Mouse (Mus musculus): ENCODE results near the gene Ptges3. TPM values are rescaled to one million over a fixed set of nuclear protein-coding genes. Genes with fewer than 3 reads are reported as not detected.

The Ptges3 gene
- polyA plus RNA-seq, 1 experiment from 2014 or later, result 393 TPM

DNA sequence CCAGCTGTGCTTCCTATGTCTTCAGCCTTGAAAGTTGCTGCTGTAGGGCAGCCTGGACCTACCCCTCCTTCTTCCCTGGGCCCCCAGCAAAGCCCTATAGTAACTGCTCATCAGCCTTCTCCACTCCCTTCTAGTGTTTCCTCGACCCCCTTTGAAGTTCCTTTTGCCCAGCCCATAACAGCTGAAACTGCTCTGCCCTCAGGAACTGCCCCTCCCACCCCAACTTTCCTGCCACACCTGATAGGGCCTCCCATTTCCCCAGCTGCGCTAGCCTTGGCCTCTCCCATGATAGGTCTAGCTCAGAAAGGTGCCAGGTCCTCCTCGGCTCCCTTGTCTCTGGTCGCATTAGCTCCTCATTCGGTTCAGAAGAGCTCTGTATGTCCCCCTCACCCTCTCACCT is 19.6 kb upstream of the Ptges3 start:
- Histone ChIP-seq H3K36me3 (replicated peaks; ENCODE audit: control insufficient read depth, insufficient read depth) (peaks cover 61% of the 10 kb centered on the region), H3K9me3 (ENCODE audit: control insufficient read depth, low read length) (no peaks in the 10 kb centered on the region), H3K4me1 (replicated peaks; ENCODE audit: control insufficient read depth, insufficient read depth, low read length) (peaks cover 29% of the 10 kb centered on the region), H3K27ac (no peak overlapping the region), H3K4me2 (replicated peaks) (no peak overlapping the region), H3K9ac (no peak overlapping the region), H3K27me3 (ENCODE audit: control insufficient read depth, insufficient read depth, low read length) (no peaks in the 10 kb centered on the region), H3K4me3 (replicated peaks; ENCODE audit: low read length) (no peak overlapping the region)
- WGBS, result 72% methylated on average over 5 of the region's 5 CpGs
- ATAC-seq (ENCODE audit: low FRiP score) (no peak), DNase-seq (ENCODE audit: low spot score) (no peak)

DNA sequence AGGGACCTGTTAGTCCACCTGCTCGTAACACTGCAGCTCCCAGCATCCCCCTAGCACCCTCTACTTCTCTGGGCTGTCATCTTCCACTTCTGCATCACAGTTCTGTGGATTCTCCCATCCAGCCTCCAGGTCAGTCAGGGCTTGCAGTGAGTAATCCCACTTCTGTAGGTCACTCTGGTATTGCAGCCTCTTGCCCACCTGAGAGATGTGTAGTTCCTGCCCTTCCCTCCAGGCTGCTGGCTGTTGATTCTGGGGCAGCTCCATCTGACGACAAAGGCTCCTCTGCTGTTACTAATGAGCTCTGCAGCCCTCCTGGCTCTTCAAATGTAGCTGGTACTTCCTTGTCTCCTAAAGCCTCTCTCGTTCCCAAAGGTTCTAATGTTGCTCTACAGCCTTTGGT is 18.9 kb upstream of the Ptges3 start:
- no peak for DNase-seq (ENCODE audit: low spot score)
- peaks cover 68% of the 10 kb centered on the region for H3K36me3 ChIP-seq (replicated peaks; ENCODE audit: control insufficient read depth, insufficient read depth)
- H3K27ac ChIP-seq, result no peak overlapping the region
- H3K4me1 ChIP-seq (replicated peaks; ENCODE audit: control insufficient read depth, insufficient read depth, low read length), result peaks cover 24% of the 10 kb centered on the region
- ATAC-seq (ENCODE audit: low FRiP score), result no peak
- no peak overlapping the region for H3K4me3 ChIP-seq (replicated peaks; ENCODE audit: low read length)
- H3K9me3 ChIP-seq (ENCODE audit: control insufficient read depth, low read length), result no peaks in the 10 kb centered on the region
- WGBS, result 80% methylated on average over 3 of the region's 3 CpGs
- no peak overlapping the region for H3K9ac ChIP-seq
- no peaks in the 10 kb centered on the region for H3K27me3 ChIP-seq (ENCODE audit: control insufficient read depth, insufficient read depth, low read length)
- H3K4me2 ChIP-seq (replicated peaks), result no peak overlapping the region

DNA sequence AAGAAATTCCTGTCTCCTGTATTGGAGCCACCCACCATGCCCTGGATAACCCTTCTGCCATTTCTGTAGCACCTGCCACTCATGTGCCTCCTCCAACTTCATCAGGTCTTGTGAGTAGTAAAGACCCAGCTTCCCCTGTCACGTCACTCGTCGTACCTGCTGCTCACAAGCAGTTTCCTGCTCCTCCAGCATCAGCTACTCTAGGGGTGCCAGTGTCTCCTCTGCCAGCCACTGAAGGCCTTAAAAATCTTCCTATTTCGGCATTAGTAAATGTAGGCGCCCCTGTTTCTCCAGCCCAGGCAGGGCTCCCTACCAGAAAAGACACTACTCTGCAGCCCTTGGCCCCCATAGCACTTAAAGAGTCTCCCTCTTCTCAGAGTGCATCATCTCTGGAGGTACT is 18.5 kb upstream of the Ptges3 start:
- H3K4me2 ChIP-seq (replicated peaks), result no peak overlapping the region
- peaks cover 72% of the 10 kb centered on the region for H3K36me3 ChIP-seq (replicated peaks; ENCODE audit: control insufficient read depth, insufficient read depth)
- no peaks in the 10 kb centered on the region for H3K27me3 ChIP-seq (ENCODE audit: control insufficient read depth, insufficient read depth, low read length)
- no peak overlapping the region for H3K27ac ChIP-seq
- 95% methylated on average over 5 of the region's 5 CpGs for WGBS
- DNase-seq (ENCODE audit: low spot score), result no peak
- no peak for ATAC-seq (ENCODE audit: low FRiP score)
- H3K9me3 ChIP-seq (ENCODE audit: control insufficient read depth, low read length), result no peaks in the 10 kb centered on the region
- peaks cover 22% of the 10 kb centered on the region for H3K4me1 ChIP-seq (replicated peaks; ENCODE audit: control insufficient read depth, insufficient read depth, low read length)
- no peak overlapping the region for H3K9ac ChIP-seq
- H3K4me3 ChIP-seq (replicated peaks; ENCODE audit: low read length), result no peak overlapping the region

DNA sequence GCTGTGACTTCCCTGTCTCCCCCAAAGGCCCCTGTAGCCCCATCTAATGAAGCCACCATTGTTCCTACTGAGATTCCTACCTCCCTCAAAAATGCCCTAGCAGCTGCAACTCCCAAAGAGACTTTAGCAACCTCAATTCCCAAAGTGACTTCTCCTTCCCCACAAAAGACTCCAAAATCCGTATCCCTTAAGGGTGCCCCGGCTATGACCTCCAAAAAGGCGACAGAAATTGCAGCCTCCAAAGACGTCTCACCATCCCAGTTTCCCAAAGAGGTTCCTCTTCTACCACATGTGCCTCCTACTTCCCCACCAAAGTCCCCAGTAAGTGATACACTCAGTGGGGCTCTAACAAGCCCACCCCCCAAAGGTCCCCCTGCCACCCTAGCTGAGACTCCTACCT is 17.1 kb upstream of the Ptges3 start:
- Histone ChIP-seq H3K36me3 (replicated peaks; ENCODE audit: control insufficient read depth, insufficient read depth) (peaks cover 86% of the 10 kb centered on the region), H3K27me3 (ENCODE audit: control insufficient read depth, insufficient read depth, low read length) (no peaks in the 10 kb centered on the region), H3K9me3 (ENCODE audit: control insufficient read depth, low read length) (no peaks in the 10 kb centered on the region), H3K4me3 (replicated peaks; ENCODE audit: low read length) (no peak overlapping the region), H3K4me2 (replicated peaks) (no peak overlapping the region), H3K9ac (no peak overlapping the region), H3K27ac (no peak overlapping the region), H3K4me1 (replicated peaks; ENCODE audit: control insufficient read depth, insufficient read depth, low read length) (peaks cover 21% of the 10 kb centered on the region)
- DNase-seq (ENCODE audit: low spot score) (no peak), ATAC-seq (ENCODE audit: low FRiP score) (no peak)
- 86% methylated on average over 4 of the region's 4 CpGs for WGBS

DNA sequence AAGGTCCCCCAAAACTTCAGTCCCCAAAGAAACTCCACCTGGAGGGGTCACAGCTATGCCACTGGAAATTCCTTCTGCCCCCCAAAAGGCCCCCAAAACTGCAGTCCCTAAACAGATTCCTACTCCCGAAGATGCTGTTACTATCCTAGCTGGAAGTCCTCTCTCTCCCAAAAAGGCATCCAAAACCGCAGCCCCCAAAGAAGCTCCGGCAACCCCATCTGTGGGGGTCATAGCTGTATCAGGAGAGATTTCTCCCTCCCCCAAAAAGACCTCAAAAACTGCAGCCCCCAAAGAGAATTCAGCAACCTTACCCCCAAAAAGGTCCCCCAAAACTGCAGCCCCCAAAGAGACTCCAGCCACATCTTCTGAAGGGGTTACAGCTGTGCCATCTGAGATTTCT is 16.3 kb upstream of the Ptges3 start:
- Histone ChIP-seq H3K4me1 (replicated peaks; ENCODE audit: control insufficient read depth, insufficient read depth, low read length) (peaks cover 13% of the 10 kb centered on the region), H3K4me2 (replicated peaks) (no peak overlapping the region), H3K4me3 (replicated peaks; ENCODE audit: low read length) (no peak overlapping the region), H3K9ac (no peak overlapping the region), H3K27me3 (ENCODE audit: control insufficient read depth, insufficient read depth, low read length) (no peaks in the 10 kb centered on the region), H3K9me3 (ENCODE audit: control insufficient read depth, low read length) (no peaks in the 10 kb centered on the region), H3K27ac (no peak overlapping the region), H3K36me3 (replicated peaks; ENCODE audit: control insufficient read depth, insufficient read depth) (peaks cover 93% of the 10 kb centered on the region)
- ATAC-seq (ENCODE audit: low FRiP score) (no peak), DNase-seq (ENCODE audit: low spot score) (no peak)
- 95% methylated on average over 3 of the region's 3 CpGs for WGBS

DNA sequence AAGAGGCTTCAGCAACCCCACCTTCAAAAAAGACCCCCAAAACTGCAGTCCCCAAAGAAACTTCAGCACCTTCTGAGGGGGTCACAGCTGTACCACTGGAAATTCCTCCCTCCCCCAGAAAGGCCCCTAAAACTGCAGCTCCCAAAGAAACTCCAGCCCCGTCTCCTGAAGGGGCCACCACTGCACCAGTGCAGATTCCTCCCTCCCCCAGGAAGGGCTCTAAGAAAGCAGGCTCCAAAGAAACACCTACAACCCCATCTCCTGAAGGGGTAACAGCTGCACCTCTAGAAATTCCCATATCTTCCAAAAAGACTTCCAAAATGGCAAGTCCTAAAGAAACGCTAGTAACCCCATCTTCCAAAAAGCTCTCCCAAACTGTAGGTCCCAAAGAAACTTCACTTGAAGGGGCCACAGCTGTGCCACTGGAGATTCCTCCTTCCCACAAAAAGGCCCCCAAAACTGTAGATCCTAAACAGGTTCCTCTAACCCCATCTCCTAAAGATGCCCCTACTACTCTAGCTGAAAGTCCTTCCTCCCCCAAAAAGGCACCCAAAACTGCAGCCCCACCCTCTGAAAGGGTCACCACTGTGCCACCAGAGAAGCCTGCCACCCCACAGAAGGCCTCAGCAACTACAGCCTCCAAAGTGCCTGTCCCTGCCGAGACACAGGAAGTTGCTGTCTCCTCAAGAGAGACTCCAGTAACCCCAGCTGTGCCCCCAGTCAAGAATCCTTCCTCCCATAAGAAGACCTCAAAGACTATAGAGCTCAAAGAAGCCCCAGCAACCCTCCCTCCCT is 15.5 kb upstream of the Ptges3 start:
- H3K27me3 ChIP-seq (ENCODE audit: control insufficient read depth, insufficient read depth, low read length), result no peaks in the 10 kb centered on the region
- peaks cover 96% of the 10 kb centered on the region for H3K36me3 ChIP-seq (replicated peaks; ENCODE audit: control insufficient read depth, insufficient read depth)
- no peak overlapping the region for H3K27ac ChIP-seq
- no peak for DNase-seq (ENCODE audit: low spot score)
- H3K9me3 ChIP-seq (ENCODE audit: control insufficient read depth, low read length), result no peaks in the 10 kb centered on the region
- no peak overlapping the region for H3K4me3 ChIP-seq (replicated peaks; ENCODE audit: low read length)
- peaks cover 6% of the 10 kb centered on the region for H3K4me1 ChIP-seq (replicated peaks; ENCODE audit: control insufficient read depth, insufficient read depth, low read length)
- ATAC-seq (ENCODE audit: low FRiP score), result no peak
- no peak overlapping the region for H3K9ac ChIP-seq
- WGBS, result 79% methylated on average over 3 of the region's 3 CpGs
- H3K4me2 ChIP-seq (replicated peaks), result no peak overlapping the region

DNA sequence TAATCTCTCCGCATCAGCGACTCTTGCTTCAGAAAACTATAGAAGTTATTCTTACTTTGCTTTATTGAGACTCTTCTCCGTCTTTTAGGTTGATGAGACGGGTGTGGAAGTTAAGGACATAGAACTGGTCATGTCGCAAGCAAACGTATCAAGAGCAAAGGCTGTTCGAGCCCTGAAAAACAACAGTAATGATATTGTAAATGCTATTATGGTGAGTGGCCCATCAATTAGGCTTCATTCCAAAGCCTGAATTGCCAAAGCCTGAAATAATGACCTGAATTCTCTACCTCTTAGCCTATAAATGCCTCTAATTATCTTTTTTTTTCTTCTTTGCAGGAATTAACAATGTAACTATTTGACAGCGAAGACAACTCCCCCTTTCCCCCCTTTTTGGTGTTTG is 10.6 kb upstream of the Ptges3 start:
- ATAC-seq (ENCODE audit: low FRiP score), result no peak
- no peak overlapping the region for H3K9ac ChIP-seq
- no peaks in the 10 kb centered on the region for H3K27me3 ChIP-seq (ENCODE audit: control insufficient read depth, insufficient read depth, low read length)
- H3K4me3 ChIP-seq (replicated peaks; ENCODE audit: low read length), result no peak overlapping the region
- H3K27ac ChIP-seq, result no peak overlapping the region
- DNase-seq (ENCODE audit: low spot score), result no peak
- H3K36me3 ChIP-seq (replicated peaks; ENCODE audit: control insufficient read depth, insufficient read depth), result peaks cover 87% of the 10 kb centered on the region
- WGBS, result 95% methylated on average over 8 of the region's 8 CpGs
- H3K4me1 ChIP-seq (replicated peaks; ENCODE audit: control insufficient read depth, insufficient read depth, low read length), result no peaks in the 10 kb centered on the region
- no peaks in the 10 kb centered on the region for H3K9me3 ChIP-seq (ENCODE audit: control insufficient read depth, low read length)
- no peak overlapping the region for H3K4me2 ChIP-seq (replicated peaks)

DNA sequence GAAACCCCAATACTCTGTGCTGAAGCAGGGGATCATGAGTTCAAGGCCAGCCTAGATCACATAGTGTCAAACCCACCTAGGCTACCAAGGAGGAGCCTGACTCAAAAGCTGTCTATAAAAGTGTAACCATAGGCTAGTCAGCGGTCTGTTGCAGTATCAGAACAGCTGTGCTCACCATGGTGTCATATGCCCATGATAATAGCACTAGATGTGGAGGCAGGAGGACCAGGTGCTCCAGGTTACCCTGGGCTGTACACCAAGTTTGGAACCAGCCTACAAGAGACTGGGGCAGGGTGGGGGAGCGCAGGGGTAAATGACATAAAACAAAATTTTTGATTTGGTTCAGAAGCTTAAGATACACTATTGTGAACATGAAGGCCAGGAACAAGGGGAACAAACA is 9.0 kb upstream of the Ptges3 start:
- no peak overlapping the region for H3K4me2 ChIP-seq (replicated peaks)
- no peaks in the 10 kb centered on the region for H3K4me1 ChIP-seq (replicated peaks; ENCODE audit: control insufficient read depth, insufficient read depth, low read length)
- H3K27ac ChIP-seq, result no peak overlapping the region
- no peak for ATAC-seq (ENCODE audit: low FRiP score)
- 94% methylated on average over 2 of the region's 2 CpGs for WGBS
- no peak overlapping the region for H3K4me3 ChIP-seq (replicated peaks; ENCODE audit: low read length)
- H3K9me3 ChIP-seq (ENCODE audit: control insufficient read depth, low read length), result no peaks in the 10 kb centered on the region
- peaks cover 71% of the 10 kb centered on the region for H3K36me3 ChIP-seq (replicated peaks; ENCODE audit: control insufficient read depth, insufficient read depth)
- H3K9ac ChIP-seq, result no peak overlapping the region
- no peak for DNase-seq (ENCODE audit: low spot score)
- H3K27me3 ChIP-seq (ENCODE audit: control insufficient read depth, insufficient read depth, low read length), result no peaks in the 10 kb centered on the region

DNA sequence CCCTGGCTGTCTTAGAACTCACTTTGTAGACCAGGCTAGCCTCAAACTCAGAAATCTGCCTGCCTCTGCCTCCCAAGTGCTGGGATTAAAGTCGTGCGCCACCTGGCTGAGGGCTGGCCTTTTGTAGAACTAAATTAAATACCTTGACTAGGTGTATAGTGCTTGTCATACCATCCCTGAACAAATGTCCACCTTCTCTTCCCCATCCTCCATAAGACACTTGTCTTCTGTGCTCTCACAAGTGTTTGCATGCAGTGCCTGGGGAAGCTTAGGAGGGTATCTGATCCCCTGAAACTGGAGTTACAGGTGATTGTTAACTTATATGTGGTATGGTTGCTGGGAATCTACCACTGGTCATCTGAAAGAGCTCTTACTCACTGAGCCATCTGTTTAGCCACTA is 8.4 kb upstream of the Ptges3 start:
- Histone ChIP-seq H3K9ac (no peak overlapping the region), H3K9me3 (ENCODE audit: control insufficient read depth, low read length) (no peaks in the 10 kb centered on the region), H3K4me3 (replicated peaks; ENCODE audit: low read length) (no peak overlapping the region), H3K4me1 (replicated peaks; ENCODE audit: control insufficient read depth, insufficient read depth, low read length) (no peaks in the 10 kb centered on the region), H3K4me2 (replicated peaks) (no peak overlapping the region), H3K27me3 (ENCODE audit: control insufficient read depth, insufficient read depth, low read length) (no peaks in the 10 kb centered on the region), H3K36me3 (replicated peaks; ENCODE audit: control insufficient read depth, insufficient read depth) (peaks cover 65% of the 10 kb centered on the region), H3K27ac (no peak overlapping the region)
- DNase-seq (ENCODE audit: low spot score), result no peak
- no peak for ATAC-seq (ENCODE audit: low FRiP score)
- 85% methylated on average over 2 of the region's 2 CpGs for WGBS

DNA sequence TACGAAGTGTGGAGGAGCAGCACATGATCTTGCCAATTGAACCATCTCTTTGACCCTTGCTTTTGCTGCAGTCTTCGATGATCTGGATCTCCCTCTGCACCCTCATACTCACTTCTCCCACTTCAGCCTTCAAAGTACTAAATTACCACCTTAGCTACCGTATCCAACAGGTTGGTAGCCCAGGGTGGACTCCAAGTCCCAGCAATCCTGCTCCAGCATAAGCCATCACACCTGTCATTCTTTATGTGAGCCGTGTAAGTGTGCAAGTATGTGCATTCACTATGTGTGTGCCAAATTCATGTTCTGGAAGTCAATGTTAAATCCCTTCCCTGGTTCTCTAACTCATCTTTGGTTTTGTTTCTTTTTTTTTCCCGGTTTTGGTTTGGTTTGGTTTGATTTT is 7.2 kb upstream of the Ptges3 start:
- H3K36me3 ChIP-seq (replicated peaks; ENCODE audit: control insufficient read depth, insufficient read depth), result peaks cover 52% of the 10 kb centered on the region

More for the DNA sequence above, 7.2 kb upstream of the Ptges3 start:
- Histone ChIP-seq H3K27me3 (ENCODE audit: control insufficient read depth, insufficient read depth, low read length) (no peaks in the 10 kb centered on the region), H3K4me3 (replicated peaks; ENCODE audit: low read length) (no peak overlapping the region), H3K4me2 (replicated peaks) (no peak overlapping the region), H3K27ac (no peak overlapping the region), H3K9me3 (ENCODE audit: control insufficient read depth, low read length) (no peaks in the 10 kb centered on the region), H3K4me1 (replicated peaks; ENCODE audit: control insufficient read depth, insufficient read depth, low read length) (no peaks in the 10 kb centered on the region), H3K9ac (no peak overlapping the region)
- no peak for ATAC-seq (ENCODE audit: low FRiP score)
- no peak for DNase-seq (ENCODE audit: low spot score)
- 96% methylated on average over 5 of the region's 5 CpGs for WGBS

Measured in hindbrain, embryonic 14.5 days (tissue).